Mouse (Mus musculus) heart, embryonic 12.5 days (tissue): ENCODE data around the gene Stat5b. TPM values are rescaled to one million over a fixed set of nuclear protein-coding genes. Genes with fewer than 3 reads are reported as not detected.

ENCODE experiments used
- ATAC-seq: fragments of 200-750 bp; cut with Nextera tagmentation; 2 replicates; pipeline ENCODE4 v1.8.0; 2017; ENCODE audit warnings: moderate TSS enrichment, moderate library complexity; ENCODE audit not compliant: insufficient number of reproducible peaks, low FRiP score
- H3K27ac ChIP-seq: fragments of 300-500 bp; sonication (generic); 2 replicates; pipeline ENCODE4 v1.5.1; 2016; ENCODE audit warnings: mild to moderate bottlenecking, moderate library complexity; ENCODE audit not compliant: poor library complexity, severe bottlenecking
- H3K27me3 ChIP-seq: fragments of 300-500 bp; sonication (generic); replicated peaks from 2 replicates; pipeline ENCODE4 v1.6.1; 2016; ENCODE audit warnings: mild to moderate bottlenecking, moderate library complexity
- H3K36me3 ChIP-seq: fragments of 300-500 bp; sonication (generic); 2 replicates; pipeline ENCODE4 v1.6.1; 2016; ENCODE audit warnings: mild to moderate bottlenecking, moderate library complexity
- H3K4me1 ChIP-seq: fragments of 300-500 bp; sonication (generic); replicated peaks from 2 replicates; pipeline ENCODE4 v1.6.1; 2016; ENCODE audit warnings: mild to moderate bottlenecking
- H3K4me2 ChIP-seq: fragments of 300-500 bp; sonication (generic); 2 replicates; pipeline ENCODE4 v1.6.1; 2016; ENCODE audit warnings: mild to moderate bottlenecking, moderate library complexity
- H3K4me3 ChIP-seq: fragments of 300-500 bp; sonication (generic); 2 replicates; pipeline ENCODE4 v1.5.1; 2016; ENCODE audit warnings: mild to moderate bottlenecking
- H3K9ac ChIP-seq: fragments of 300-500 bp; sonication (generic); 2 replicates; pipeline ENCODE4 v1.6.1; 2016; ENCODE audit warnings: mild to moderate bottlenecking, moderate library complexity
- H3K9me3 ChIP-seq: fragments of 300-500 bp; sonication (generic); replicated peaks from 2 replicates; pipeline ENCODE4 v1.6.1; 2016; ENCODE audit warnings: mild to moderate bottlenecking, moderate library complexity
- WGBS: fragments of 180-500 bp; shearing (Covaris S2); methylation state at CpG from one replicate; pipeline ENCODE4 v1.1.7; 2016; 5-methylcytosine and 5-hydroxymethylcytosine counted together
- polyA plus RNA-seq: library from polyadenylated mRNA; unstranded; fragments of >200 nt; fragmentation: Nextera tagmentation; extraction: Ambion mirVana; gene quantifications from 2 replicates; pipeline ENCODE4 v1.2.1, GENCODE M21; 2016

The Stat5b gene
- polyA plus RNA-seq, 1 experiment from 2014 or later, result 35.0 TPM

DNA sequence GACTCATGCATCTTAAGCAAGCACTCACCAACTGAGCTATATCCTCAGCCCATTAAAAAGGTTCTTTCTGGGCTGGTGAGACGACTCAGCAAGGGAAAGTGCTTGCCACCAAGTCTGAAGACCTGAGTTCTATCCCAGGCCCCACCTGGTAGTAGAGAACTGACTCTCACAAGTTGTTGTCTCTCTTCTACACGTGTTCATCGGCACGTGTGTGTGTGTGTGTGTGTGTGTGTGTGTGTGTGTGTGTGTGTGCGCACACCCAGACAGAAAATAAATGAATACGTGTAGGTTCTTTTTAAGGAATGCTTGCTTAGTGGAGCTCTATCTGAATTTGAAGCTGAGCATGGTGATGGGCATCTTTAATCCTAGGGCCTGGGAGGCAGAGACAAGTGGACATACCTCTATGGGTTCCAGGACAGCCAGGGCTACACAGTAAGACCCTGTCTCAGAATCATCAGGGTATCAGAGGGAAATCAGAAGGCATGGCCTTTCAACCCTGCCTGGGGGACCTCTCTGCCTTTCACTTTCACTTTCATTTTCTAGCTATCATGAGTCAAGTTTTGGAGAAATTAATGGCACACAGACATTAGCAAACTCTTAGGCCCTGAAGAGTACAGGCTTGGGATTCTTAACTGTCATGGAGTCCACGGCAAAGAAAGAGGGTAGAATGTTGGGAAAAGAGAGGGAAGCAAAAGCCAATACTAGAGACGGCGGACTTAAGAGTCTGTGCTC, 115.2 kb downstream of the Stat5b start:
- no peaks in the 10 kb centered on the region for H3K9me3 ChIP-seq
- no peak overlapping the region for H3K27ac ChIP-seq
- ATAC-seq, result no peak
- peaks cover 4% of the 10 kb centered on the region for H3K27me3 ChIP-seq
- peak overlapping the region; percentile 98 for H3K4me2 ChIP-seq
- WGBS, result 90% methylated on average over 9 of the region's 9 CpGs
- peak overlapping the region; percentile 57; the same call in 1 of the 2 replicates for H3K9ac ChIP-seq
- H3K36me3 ChIP-seq, result peaks cover 9% of the 10 kb centered on the region; the same call in 1 of the 2 replicates
- H3K4me1 ChIP-seq, result peaks cover 24% of the 10 kb centered on the region
- H3K4me3 ChIP-seq, result peak overlapping the region; percentile 28

Other genes starting within 250 kb of the Stat5b start
- 59.7 and 60.7 TPM in 2 replicates for gene Nkiras2, start 231.5 kb downstream of the Stat5b start, polyA plus RNA-seq
- gene Dnajc7, start 230.6 kb downstream of the Stat5b start, polyA plus RNA-seq, result 207 and 213 TPM in 2 replicates
- gene Zfp385c, start 158.3 kb downstream of the Stat5b start, polyA plus RNA-seq, result 0.41 TPM in 1 of 2 replicates, not detected in the other
- gene Dhx58, start 146.5 kb downstream of the Stat5b start, polyA plus RNA-seq, result 0.74 and 0.90 TPM in 2 replicates
- 45.4 and 49.0 TPM in 2 replicates for gene Kat2a, start 138.3 kb downstream of the Stat5b start, polyA plus RNA-seq
- gene Hspb9, start 136.9 kb downstream of the Stat5b start, polyA plus RNA-seq, result 0.27 TPM in 1 of 2 replicates, not detected in the other
- 10.5 and 11.4 TPM in 2 replicates for gene Rab5c, start 112.5 kb downstream of the Stat5b start, polyA plus RNA-seq
- not detected in 2 replicates for gene Kcnh4, start 90.8 kb downstream of the Stat5b start, polyA plus RNA-seq
- not detected in 2 replicates for gene Hcrt, start 87.8 kb downstream of the Stat5b start, polyA plus RNA-seq
- 6.5 and 7.0 TPM in 2 replicates for gene Ghdc, start 79.8 kb downstream of the Stat5b start, polyA plus RNA-seq
- gene Stat5a, start 8.6 kb upstream of the Stat5b start, polyA plus RNA-seq, result 6.6 and 8.3 TPM in 2 replicates
- gene Stat3, start 88.8 kb upstream of the Stat5b start, polyA plus RNA-seq, result 60.0 and 63.2 TPM in 2 replicates
- gene Cavin1, start 120.2 kb upstream of the Stat5b start, polyA plus RNA-seq, result 342 and 348 TPM in 2 replicates
- gene Atp6v0a1, start 158.7 kb upstream of the Stat5b start, polyA plus RNA-seq, result 70.0 and 71.4 TPM in 2 replicates
- gene Naglu, start 219.3 kb upstream of the Stat5b start, polyA plus RNA-seq, result 17.5 and 18.1 TPM in 2 replicates
- gene Hsd17b1, start 227.7 kb upstream of the Stat5b start, polyA plus RNA-seq, result not detected in 2 replicates
- 27.2 and 30.4 TPM in 2 replicates for gene Coasy, start 231.8 kb upstream of the Stat5b start, polyA plus RNA-seq
- 36.2 and 37.3 TPM in 2 replicates for gene Mlx, start 236.6 kb upstream of the Stat5b start, polyA plus RNA-seq
- 20.8 and 21.3 TPM in 2 replicates for gene Psmc3ip, start 244.7 kb upstream of the Stat5b start, polyA plus RNA-seq